Mouse (Mus musculus) brain, embryonic 14.5 days (tissue): Measurements from ENCODE around the gene Ndufs8.

ENCODE experiments used
- CTCF ChIP-seq: fragments of 200-500 bp; IDR thresholded peaks from 2 replicates; pipeline ENCODE4 v1.5.1; 2012; ENCODE audit warnings: inconsistent platforms, mild to moderate bottlenecking, moderate library complexity, borderline replicate concordance; ENCODE audit not compliant: insufficient read depth, insufficient read length; ENCODE audit errors: extremely low read depth
- POLR2A ChIP-seq: fragments of 200-500 bp; IDR thresholded peaks from 2 replicates; pipeline ENCODE4 v1.6.1; 2012; ENCODE audit warnings: mild to moderate bottlenecking, inconsistent platforms, borderline replicate concordance; ENCODE audit not compliant: poor library complexity, insufficient read depth, insufficient read length, severe bottlenecking; ENCODE audit errors: extremely low read depth

GRCm38 (mm10) chr19:3942315-3942714, 29.7 kb upstream of the Ndufs8 start:
- TF ChIP-seq CTCF, result no peak
- no peak for TF ChIP-seq POLR2A
